Mouse (Mus musculus): ENCODE data around the gene Dcaf15. TPM values are rescaled to one million over a fixed set of nuclear protein-coding genes. Genes with fewer than 3 reads are reported as not detected.
A peak's percentile ranks its signal among the peaks of the same experiment; 100 is the strongest.

The Dcaf15 gene
- polyA plus RNA-seq, 1 experiment from 2014 or later, result 19.0 TPM

DNA sequence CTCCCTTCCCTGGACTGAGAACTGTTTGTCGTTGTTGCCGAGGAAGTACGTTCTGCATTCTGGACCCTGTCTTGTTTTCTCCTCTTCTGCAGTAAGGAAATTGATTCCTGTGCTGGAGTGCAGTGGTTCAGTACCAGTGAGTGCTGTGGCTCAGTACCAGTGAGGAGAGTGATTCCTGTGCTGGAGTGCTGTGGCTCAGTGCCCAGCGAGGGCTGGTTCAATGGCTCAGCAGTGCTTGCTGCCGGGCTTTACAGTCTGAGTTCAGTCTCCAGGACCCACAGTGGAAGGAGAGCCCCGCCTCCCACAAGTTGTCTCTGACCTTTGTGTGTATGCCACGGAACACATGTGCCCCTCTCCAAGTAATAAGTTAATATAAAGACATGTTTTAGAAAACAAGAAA, 17.4 kb downstream of the Dcaf15 start:
- Histone ChIP-seq H3K9me3 (ENCODE audit: control insufficient read depth, low read length) (no peaks in the 10 kb centered on the region), H3K27me3 (ENCODE audit: control insufficient read depth, insufficient read depth, low read length) (no peaks in the 10 kb centered on the region), H3K4me1 (ENCODE audit: control insufficient read depth, insufficient read depth, low read length) (no peaks in the 10 kb centered on the region), H3K4me2 (ENCODE audit: low read depth, low read length) (no peak overlapping the region), H3K27ac (ENCODE audit: low read depth, low read length) (no peak overlapping the region), H3K36me3 (ENCODE audit: control insufficient read depth, insufficient read depth, low read length) (peaks cover 44% of the 10 kb centered on the region), H3K9ac (replicated peaks; ENCODE audit: low read depth, low read length) (no peak overlapping the region), H3K4me3 (ENCODE audit: low read depth, low read length) (no peak overlapping the region)
- WGBS, result 92% methylated on average over 7 of the region's 7 CpGs
- no peak for ATAC-seq (ENCODE audit: low read depth)

DNA sequence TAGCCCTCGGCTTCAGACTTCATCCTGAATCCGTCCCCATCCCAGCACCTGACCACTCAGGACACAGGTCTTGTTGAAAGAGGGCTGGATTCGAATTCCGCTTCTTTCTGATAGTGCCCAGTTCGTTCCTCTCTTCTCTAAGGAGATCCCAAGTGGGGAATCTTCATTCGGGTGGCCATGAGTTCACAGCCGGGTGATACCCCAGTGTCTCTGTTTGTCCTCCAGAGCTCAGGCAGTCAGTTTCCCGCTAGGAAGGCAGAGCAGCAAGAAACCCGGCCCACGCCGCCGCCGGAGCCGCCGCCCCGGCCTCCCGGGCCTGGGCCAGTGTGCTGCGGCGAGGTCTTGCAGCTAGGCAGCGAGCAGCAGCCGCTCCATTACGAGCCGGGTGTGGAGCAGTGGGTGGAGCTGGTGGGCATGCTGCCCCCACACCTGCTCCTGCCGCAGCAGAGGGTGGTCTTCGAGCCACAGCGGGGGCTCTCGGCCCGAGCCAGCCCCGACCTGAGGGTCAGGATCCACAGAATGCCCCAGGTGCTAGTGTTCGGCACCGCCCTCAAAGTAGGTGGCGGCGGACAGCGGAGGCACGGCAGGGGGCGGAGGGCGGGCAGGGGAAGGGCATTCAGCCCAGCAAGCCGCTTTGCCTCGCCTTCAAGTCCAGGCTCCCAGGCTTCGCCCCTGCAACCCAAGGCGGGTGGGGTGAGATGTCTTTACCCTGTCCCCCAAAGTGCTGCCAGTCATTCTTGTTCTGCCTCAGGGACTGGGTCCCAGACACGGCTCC, 20.0 kb downstream of the Dcaf15 start:
- H3K9ac ChIP-seq (replicated peaks; ENCODE audit: low read depth, low read length), result no peak overlapping the region
- no peak overlapping the region for H3K27ac ChIP-seq (ENCODE audit: low read depth, low read length)
- 35% methylated on average over 42 of the region's 42 CpGs for WGBS
- no peak for ATAC-seq (ENCODE audit: low read depth)
- H3K4me1 ChIP-seq (ENCODE audit: control insufficient read depth, insufficient read depth, low read length), result no peaks in the 10 kb centered on the region
- no peak overlapping the region for H3K4me2 ChIP-seq (ENCODE audit: low read depth, low read length)
- H3K9me3 ChIP-seq (ENCODE audit: control insufficient read depth, low read length), result no peaks in the 10 kb centered on the region
- peaks cover 41% of the 10 kb centered on the region for H3K36me3 ChIP-seq (ENCODE audit: control insufficient read depth, insufficient read depth, low read length)
- H3K4me3 ChIP-seq (ENCODE audit: low read depth, low read length), result no peak overlapping the region
- no peaks in the 10 kb centered on the region for H3K27me3 ChIP-seq (ENCODE audit: control insufficient read depth, insufficient read depth, low read length)

DNA sequence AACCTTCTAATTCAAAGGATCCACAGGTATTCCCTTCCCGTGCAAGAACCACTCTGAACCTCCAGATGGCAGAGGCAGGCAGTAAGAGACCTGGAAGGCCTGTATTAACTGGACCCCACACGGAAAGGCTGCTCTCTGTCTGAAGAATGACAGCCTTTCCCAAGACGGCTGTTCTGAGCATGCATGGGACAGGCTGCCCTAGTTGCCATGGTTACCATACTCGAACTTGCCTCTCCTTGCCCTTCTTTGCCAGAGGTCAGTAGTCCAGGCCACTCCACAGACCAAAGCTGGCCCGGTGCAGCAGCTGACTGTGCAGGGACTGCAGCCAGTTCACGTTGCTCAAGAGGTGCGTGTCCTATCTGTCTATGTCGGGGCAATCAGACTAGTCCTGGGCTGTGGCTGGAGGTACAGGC, 20.7 kb downstream of the Dcaf15 start:
- no peaks in the 10 kb centered on the region for H3K27me3 ChIP-seq (ENCODE audit: control insufficient read depth, insufficient read depth, low read length)
- no peaks in the 10 kb centered on the region for H3K4me1 ChIP-seq (ENCODE audit: control insufficient read depth, insufficient read depth, low read length)
- H3K4me3 ChIP-seq (ENCODE audit: low read depth, low read length), result no peak overlapping the region
- WGBS, result 24% methylated on average over 8 of the region's 8 CpGs
- H3K36me3 ChIP-seq (ENCODE audit: control insufficient read depth, insufficient read depth, low read length), result peaks cover 35% of the 10 kb centered on the region
- H3K27ac ChIP-seq (ENCODE audit: low read depth, low read length), result no peak overlapping the region
- H3K9me3 ChIP-seq (ENCODE audit: control insufficient read depth, low read length), result no peaks in the 10 kb centered on the region
- H3K4me2 ChIP-seq (ENCODE audit: low read depth, low read length), result no peak overlapping the region
- no peak overlapping the region for H3K9ac ChIP-seq (replicated peaks; ENCODE audit: low read depth, low read length)
- no peak; the same call in 1 of the 2 replicates for ATAC-seq (ENCODE audit: low read depth)

DNA sequence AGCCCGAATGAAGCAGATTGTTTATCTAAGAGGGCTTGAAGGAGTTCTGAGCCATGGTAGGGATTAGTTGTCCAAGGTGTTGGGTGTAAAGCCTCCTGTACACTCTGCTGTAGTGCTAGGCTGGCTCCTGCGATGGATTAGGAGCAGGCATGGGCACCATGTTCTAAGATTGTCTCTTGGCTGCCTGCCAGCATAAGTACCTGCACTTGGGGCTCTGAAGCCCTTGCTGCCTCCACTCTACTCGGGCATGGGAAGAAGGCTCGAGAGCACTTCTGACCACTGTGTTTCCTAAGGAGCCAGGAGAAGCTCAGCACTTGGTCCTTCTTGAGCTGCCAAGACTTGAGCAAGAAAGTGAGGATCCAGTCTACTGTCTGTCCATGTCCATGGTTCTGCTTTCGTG, 25.4 kb downstream of the Dcaf15 start:
- Histone ChIP-seq H3K9me3 (ENCODE audit: control insufficient read depth, low read length) (no peaks in the 10 kb centered on the region), H3K4me3 (ENCODE audit: low read depth, low read length) (no peak overlapping the region), H3K36me3 (ENCODE audit: control insufficient read depth, insufficient read depth, low read length) (peaks cover 17% of the 10 kb centered on the region), H3K4me1 (ENCODE audit: control insufficient read depth, insufficient read depth, low read length) (no peaks in the 10 kb centered on the region), H3K27ac (ENCODE audit: low read depth, low read length) (no peak overlapping the region), H3K4me2 (ENCODE audit: low read depth, low read length) (no peak overlapping the region), H3K27me3 (ENCODE audit: control insufficient read depth, insufficient read depth, low read length) (no peaks in the 10 kb centered on the region), H3K9ac (replicated peaks; ENCODE audit: low read depth, low read length) (no peak overlapping the region)
- ATAC-seq (ENCODE audit: low read depth), result no peak
- WGBS, result 93% methylated on average over 5 of the region's 5 CpGs

DNA sequence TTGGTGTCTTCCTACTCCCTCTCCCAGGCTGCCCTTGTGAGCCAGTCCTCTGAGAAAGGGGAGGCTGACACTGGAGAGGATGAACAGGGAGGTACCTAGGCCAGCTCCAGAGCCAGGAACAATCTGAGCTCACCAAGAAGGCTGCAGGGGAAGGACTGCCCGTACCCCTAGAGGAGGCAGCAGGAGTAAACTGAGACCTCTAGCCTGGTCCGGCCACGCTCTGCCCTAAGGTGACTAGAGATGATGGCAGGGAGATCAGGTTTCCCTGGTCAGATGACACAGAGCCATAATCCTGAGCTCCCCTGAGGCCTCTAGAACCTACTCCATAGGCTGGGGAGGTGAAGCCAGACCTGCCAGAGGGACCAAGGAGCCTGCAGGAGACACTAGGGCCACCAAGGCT, 27.7 kb downstream of the Dcaf15 start:
- Histone ChIP-seq H3K9me3 (ENCODE audit: control insufficient read depth, low read length) (no peaks in the 10 kb centered on the region), H3K4me3 (ENCODE audit: low read depth, low read length) (no peak overlapping the region), H3K4me1 (ENCODE audit: control insufficient read depth, insufficient read depth, low read length) (peaks cover 12% of the 10 kb centered on the region), H3K9ac (replicated peaks; ENCODE audit: low read depth, low read length) (no peak overlapping the region), H3K27me3 (ENCODE audit: control insufficient read depth, insufficient read depth, low read length) (no peaks in the 10 kb centered on the region), H3K36me3 (ENCODE audit: control insufficient read depth, insufficient read depth, low read length) (peaks cover 7% of the 10 kb centered on the region; the same call in 1 of the 2 replicates), H3K27ac (ENCODE audit: low read depth, low read length) (no peak overlapping the region), H3K4me2 (ENCODE audit: low read depth, low read length) (no peak overlapping the region)
- ATAC-seq (ENCODE audit: low read depth), result no peak
- 79% methylated on average over 3 of the region's 3 CpGs for WGBS

DNA sequence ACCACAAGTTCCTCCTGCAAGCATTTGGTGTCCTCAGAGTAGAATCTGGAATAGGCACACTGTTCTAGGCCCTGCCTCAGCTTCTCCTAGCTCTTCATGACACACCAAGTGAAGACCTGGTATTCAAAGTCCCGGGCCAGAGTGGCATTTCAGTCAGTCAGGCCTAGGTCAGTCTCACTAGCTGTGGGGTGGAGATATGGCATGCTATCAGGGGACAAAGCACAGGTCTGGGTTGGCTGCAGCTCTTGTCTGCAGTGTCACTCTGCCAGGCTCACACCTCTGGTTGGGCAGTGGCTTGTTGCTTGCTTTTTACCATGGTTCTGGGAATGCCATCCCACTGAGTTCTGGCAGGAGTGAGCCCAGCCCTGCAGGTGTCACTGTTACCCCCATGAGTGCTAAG, 28.2 kb downstream of the Dcaf15 start:
- H3K4me3 ChIP-seq (ENCODE audit: low read depth, low read length), result no peak overlapping the region

DNA sequence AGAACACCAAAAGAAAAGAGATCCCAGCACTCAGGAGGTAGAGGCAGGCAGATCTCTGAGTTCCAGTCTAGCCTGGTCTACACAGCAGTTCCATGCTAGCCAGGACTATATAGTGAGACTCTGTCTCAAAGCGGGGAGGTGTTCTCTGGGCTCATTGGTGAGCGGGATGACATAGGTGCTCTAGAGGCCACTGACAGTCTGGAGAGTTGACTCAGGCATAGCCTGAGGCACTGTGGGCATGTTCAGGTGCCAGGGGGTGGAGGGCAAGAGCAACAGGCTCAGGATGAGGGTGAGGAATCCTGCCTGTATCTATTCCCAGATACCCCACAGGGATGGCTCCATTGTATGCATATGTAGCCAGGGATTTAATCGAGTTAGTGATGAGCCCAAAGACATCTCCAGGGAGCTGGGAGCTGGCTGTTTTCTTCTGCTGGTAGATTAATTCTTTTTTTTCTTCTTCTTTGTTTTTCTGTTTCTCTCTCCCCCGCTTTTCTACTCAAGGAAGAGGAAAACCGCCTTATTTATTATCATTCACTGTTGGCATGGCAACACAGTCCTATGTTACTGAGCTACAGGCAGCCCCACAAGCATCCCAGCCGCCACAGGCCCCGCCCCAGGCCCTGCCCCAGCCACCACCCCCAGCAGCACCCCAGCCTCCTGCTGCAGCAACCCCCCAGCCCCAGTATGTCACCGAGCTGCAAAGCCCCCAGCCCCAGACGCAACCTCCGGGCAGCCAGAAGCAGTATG, 31.2 kb downstream of the Dcaf15 start:
- H3K36me3 ChIP-seq (ENCODE audit: control insufficient read depth, insufficient read depth, low read length), result no peaks in the 10 kb centered on the region
- peaks cover 22% of the 10 kb centered on the region for H3K4me1 ChIP-seq (ENCODE audit: control insufficient read depth, insufficient read depth, low read length)
- no peaks in the 10 kb centered on the region for H3K27me3 ChIP-seq (ENCODE audit: control insufficient read depth, insufficient read depth, low read length)
- H3K4me2 ChIP-seq (ENCODE audit: low read depth, low read length), result peak overlapping the region; percentile 3; the same call in 1 of the 2 replicates
- 0 out of 2 replicates have a peak overlapping the region, but pooled peaks have one; percentile 12 for H3K9ac ChIP-seq (replicated peaks; ENCODE audit: low read depth, low read length)
- H3K4me3 ChIP-seq (ENCODE audit: low read depth, low read length), result no peak overlapping the region
- H3K9me3 ChIP-seq (ENCODE audit: control insufficient read depth, low read length), result no peaks in the 10 kb centered on the region
- 33% methylated on average over 10 of the region's 10 CpGs for whole genome bisulfite sequencing
- peak; percentile 70; the same call in 1 of the 2 replicates for ATAC-seq (ENCODE audit: low read depth)
- H3K27ac ChIP-seq (ENCODE audit: low read depth, low read length), result peak overlapping the region; percentile 72

More for the DNA sequence above, 28.2 kb downstream of the Dcaf15 start:
- Histone ChIP-seq H3K36me3 (ENCODE audit: control insufficient read depth, insufficient read depth, low read length) (peaks cover 7% of the 10 kb centered on the region; the same call in 1 of the 2 replicates), H3K27me3 (ENCODE audit: control insufficient read depth, insufficient read depth, low read length) (no peaks in the 10 kb centered on the region), H3K9ac (replicated peaks; ENCODE audit: low read depth, low read length) (no peak overlapping the region), H3K27ac (ENCODE audit: low read depth, low read length) (no peak overlapping the region), H3K4me2 (ENCODE audit: low read depth, low read length) (no peak overlapping the region), H3K4me1 (ENCODE audit: control insufficient read depth, insufficient read depth, low read length) (peaks cover 13% of the 10 kb centered on the region), H3K9me3 (ENCODE audit: control insufficient read depth, low read length) (no peaks in the 10 kb centered on the region)
- no peak for ATAC-seq (ENCODE audit: low read depth)
- WGBS, result 86% methylated on average over 1 of the region's 1 CpGs

DNA sequence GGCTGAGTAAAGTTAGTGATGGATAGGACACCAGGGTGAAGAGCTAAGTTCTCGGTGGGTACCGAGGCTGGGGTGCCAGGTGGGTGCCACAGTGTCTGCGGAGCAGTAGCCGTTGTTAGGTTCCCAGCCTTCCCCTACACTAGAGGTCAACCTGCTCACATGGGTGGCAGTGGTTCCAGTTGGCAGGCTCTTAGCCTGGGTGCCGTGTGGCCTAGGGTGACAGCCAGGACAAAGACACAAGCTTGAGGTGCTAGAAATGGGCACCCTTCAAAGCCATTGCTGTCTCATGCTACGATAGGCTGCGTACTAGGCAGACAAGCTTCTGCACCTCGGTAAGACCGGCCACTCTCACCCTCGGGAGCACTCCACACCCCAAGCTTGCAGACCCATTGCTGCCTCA, 32.2 kb downstream of the Dcaf15 start:
- H3K9ac ChIP-seq (replicated peaks; ENCODE audit: low read depth, low read length), result no peak overlapping the region
- no peaks in the 10 kb centered on the region for H3K9me3 ChIP-seq (ENCODE audit: control insufficient read depth, low read length)
- no peaks in the 10 kb centered on the region for H3K27me3 ChIP-seq (ENCODE audit: control insufficient read depth, insufficient read depth, low read length)
- 86% methylated on average over 10 of the region's 10 CpGs for WGBS
- no peaks in the 10 kb centered on the region for H3K36me3 ChIP-seq (ENCODE audit: control insufficient read depth, insufficient read depth, low read length)
- no peak overlapping the region for H3K4me2 ChIP-seq (ENCODE audit: low read depth, low read length)
- peaks cover 33% of the 10 kb centered on the region for H3K4me1 ChIP-seq (ENCODE audit: control insufficient read depth, insufficient read depth, low read length)
- no peak overlapping the region for H3K27ac ChIP-seq (ENCODE audit: low read depth, low read length)
- no peak for ATAC-seq (ENCODE audit: low read depth)
- no peak overlapping the region for H3K4me3 ChIP-seq (ENCODE audit: low read depth, low read length)

DNA sequence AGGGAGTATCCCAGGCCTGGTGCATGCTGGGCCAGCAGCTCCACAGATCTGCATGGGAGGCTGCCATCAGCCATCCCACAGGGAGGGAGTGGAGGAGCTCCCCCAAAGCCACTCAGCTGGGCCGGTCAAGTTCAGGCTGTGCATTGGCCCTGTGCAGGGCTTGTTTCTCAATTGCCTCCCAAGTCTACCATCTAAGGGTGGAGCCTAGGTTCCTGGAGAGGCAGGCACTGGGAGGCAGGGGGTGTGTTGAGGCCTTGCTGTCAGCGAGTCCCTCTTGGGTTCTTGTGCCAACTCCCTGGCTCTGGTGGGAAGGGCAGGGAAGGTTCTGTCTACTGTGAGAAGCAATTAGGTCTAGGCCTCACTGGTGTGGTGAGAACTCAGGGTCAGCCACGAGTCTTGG, 32.6 kb downstream of the Dcaf15 start:
- no peak overlapping the region for H3K27ac ChIP-seq (ENCODE audit: low read depth, low read length)
- no peak overlapping the region for H3K4me2 ChIP-seq (ENCODE audit: low read depth, low read length)
- no peaks in the 10 kb centered on the region for H3K36me3 ChIP-seq (ENCODE audit: control insufficient read depth, insufficient read depth, low read length)
- H3K4me1 ChIP-seq (ENCODE audit: control insufficient read depth, insufficient read depth, low read length), result peaks cover 33% of the 10 kb centered on the region
- 83% methylated on average over 3 of the region's 3 CpGs for WGBS
- no peaks in the 10 kb centered on the region for H3K9me3 ChIP-seq (ENCODE audit: control insufficient read depth, low read length)
- no peak overlapping the region for H3K4me3 ChIP-seq (ENCODE audit: low read depth, low read length)
- ATAC-seq (ENCODE audit: low read depth), result no peak
- no peaks in the 10 kb centered on the region for H3K27me3 ChIP-seq (ENCODE audit: control insufficient read depth, insufficient read depth, low read length)
- no peak overlapping the region for H3K9ac ChIP-seq (replicated peaks; ENCODE audit: low read depth, low read length)
